Mouse (Mus musculus): Measurements from ENCODE around the gene Prdm12.

The Prdm12 gene

DNA sequence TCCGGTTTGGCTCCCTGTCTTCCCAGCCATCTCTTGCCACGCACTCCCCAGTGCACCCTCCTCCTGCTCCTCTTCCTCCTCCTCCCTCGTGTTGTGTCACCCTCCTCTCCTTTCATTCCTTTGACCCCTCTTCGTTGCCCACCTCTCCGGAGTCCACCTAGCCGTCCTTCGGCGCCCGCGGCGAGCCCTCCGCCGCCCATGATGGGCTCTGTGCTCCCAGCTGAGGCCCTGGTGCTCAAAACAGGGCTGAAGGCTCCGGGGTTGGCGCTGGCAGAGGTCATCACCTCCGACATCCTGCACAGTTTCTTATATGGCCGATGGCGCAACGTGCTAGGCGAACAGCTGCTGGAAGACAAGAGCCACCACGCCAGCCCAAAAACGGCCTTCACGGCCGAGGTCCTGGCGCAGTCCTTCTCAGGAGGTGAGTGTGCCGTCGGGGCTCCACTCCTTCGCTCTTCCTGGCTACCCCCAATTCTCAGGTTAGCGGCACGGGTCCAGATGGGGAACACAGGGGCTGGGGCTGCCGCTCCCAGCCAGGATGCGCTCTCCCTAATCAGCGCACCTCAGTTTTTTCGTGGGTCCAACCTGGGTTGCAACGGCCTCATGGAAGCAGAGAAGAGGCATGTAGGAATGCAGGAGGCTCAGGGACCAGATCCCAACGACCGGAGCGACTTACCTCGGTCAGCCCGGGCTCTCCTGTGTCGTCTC, at the start of gene Prdm12:
Prdm12 (plus strand) TSS at position 137 of the 708 bp plus-strand sequence.
- in situ Hi-C loops (cut with MboI; ENCODE audit: unreplicated experiment in 2 of 2) = loop anchor here in 1 of 2 experiments (25.0 kb wide), 1 partner anchor 778 kb away; no protein-coding TSS in a partner anchor

DNA sequence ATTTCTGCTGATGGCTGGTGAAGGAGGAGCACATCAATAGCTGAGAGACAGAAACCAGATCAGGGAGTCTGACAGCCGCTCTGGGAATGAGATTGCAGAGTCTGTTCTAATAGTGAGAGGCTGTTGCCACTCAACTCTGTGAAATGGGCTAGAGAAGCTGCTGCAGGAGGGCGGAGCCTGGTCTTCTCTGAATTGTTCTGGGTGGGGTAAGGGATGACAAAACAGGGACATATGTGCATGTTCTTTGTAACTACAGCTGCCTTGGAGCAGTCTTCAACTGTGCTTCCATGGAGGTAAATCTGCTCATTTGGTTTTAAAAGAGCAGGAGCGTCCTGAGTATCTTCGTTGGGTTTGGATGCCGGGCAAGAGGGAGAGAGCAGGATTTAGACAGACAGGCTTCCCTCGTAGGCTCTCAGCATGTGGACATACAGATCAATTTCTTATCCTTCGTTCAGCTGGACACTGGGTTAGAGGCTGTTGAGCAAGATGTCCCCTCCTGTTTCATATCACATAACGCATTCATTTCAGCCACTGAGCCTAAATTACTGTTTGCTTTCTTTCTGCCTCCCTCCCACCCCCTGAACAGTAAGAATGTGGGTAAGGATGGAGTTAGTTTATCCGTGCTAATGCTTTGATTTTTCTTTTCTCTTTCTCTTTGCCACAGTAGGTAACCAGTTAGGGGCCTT, 47.9 kb upstream of the Prdm12 start:
- in situ Hi-C loops (cut with MboI; ENCODE audit: unreplicated experiment in 2 of 2) = no loop called here

- in situ Hi-C loops (cut with MboI; ENCODE audit: unreplicated experiment in 2 of 2) = loop anchor here in 1 of 2 experiments (25.0 kb wide), 1 partner anchor 1595 kb away; no protein-coding TSS in a partner anchor
These were observed 32.3 kb upstream of the Prdm12 start for GRCm38 (mm10) chr2:31607555-31607954.

DNA sequence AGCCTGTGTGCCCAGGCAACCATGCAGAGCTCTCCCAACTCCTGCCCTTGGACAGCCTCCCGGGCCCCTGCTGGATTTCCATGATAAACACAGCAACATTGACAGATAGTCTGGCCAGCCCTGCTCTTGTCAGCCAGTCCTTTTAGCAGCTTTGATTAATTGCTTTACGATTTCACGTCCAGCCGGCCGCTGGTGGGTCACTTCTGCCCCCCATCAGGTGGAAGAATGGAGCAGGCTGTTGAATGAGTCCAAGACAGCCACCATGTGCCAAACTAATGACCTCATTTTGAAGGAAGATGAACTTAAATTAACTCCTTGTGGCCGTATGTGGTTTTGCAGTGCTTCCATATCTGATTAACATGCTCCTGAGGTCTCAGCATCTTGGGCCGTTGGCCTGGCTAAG, 30.0 kb upstream of the Prdm12 start:
- in situ Hi-C loops (cut with MboI; ENCODE audit: unreplicated experiment in 2 of 2) = loop anchor here in 1 of 2 experiments (25.0 kb wide), 1 partner anchor 1598 kb away; no protein-coding TSS in a partner anchor

DNA sequence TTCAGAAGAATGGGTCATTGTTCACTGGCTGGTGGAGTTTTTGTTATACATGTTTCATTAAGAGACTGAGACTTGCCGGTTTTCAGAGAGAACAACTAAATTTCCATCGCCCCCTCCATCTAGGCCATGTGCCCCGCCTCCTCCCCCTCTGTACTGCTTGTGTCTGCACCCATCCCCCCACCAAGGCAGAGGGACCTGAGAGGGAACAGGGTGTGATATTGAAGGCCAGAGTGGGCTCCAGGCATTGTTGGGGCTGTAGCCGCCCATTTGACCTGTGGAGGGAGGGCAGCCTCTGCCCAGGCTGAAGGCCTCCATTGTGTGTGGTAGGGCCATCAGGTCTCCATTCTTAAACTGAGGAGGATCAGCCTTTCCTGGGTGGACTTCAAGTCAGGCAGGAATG, 28.9 kb upstream of the Prdm12 start:
- in situ Hi-C loops (cut with MboI; ENCODE audit: unreplicated experiment in 2 of 2) = loop anchor here in 1 of 2 experiments (25.0 kb wide), 1 partner anchor 1599 kb away; no protein-coding TSS in a partner anchor

DNA sequence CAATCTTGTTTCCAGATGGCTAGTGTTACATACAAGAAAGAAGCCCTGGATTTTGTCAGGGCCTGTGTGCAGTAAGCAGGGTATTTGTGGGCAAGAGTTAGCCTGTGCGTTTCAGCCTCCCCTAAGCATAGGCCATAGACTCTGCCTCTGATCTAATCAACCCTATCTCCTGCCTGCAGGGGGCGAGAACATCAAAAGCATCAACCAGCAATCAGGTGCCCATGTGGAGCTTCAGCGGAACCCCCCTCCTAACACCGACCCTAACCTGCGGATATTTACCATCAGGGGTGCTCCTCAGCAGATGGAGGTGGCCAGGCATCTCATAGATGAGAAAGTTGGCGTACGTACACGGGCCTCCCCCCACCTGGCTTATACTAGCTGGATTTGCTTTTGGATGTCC, 28.4 kb upstream of the Prdm12 start:
- in situ Hi-C loops (cut with MboI; ENCODE audit: unreplicated experiment in 2 of 2) = loop anchor here in 1 of 2 experiments (25.0 kb wide), 1 partner anchor 1599 kb away; no protein-coding TSS in a partner anchor

GRCm38 (mm10) chr2:31612627-31613026, 27.2 kb upstream of the Prdm12 start:
- in situ Hi-C loops (cut with MboI; ENCODE audit: unreplicated experiment in 2 of 2) = loop anchor here in 1 of 2 experiments (25.0 kb wide), 1 partner anchor 1600 kb away; no protein-coding TSS in a partner anchor

- in situ Hi-C loops (cut with MboI; ENCODE audit: unreplicated experiment in 2 of 2) = loop anchor here in 1 of 2 experiments (25.0 kb wide), 1 partner anchor 1601 kb away; no protein-coding TSS in a partner anchor
These were observed 26.1 kb upstream of the Prdm12 start for GRCm38 (mm10) chr2:31613781-31614180.

GRCm38 (mm10) chr2:31618484-31619161, 21.2 kb upstream of the Prdm12 start:
- in situ Hi-C loops (cut with MboI; ENCODE audit: unreplicated experiment in 2 of 2) = loop anchor here in 1 of 2 experiments (25.0 kb wide), 1 partner anchor 1606 kb away; no protein-coding TSS in a partner anchor

DNA sequence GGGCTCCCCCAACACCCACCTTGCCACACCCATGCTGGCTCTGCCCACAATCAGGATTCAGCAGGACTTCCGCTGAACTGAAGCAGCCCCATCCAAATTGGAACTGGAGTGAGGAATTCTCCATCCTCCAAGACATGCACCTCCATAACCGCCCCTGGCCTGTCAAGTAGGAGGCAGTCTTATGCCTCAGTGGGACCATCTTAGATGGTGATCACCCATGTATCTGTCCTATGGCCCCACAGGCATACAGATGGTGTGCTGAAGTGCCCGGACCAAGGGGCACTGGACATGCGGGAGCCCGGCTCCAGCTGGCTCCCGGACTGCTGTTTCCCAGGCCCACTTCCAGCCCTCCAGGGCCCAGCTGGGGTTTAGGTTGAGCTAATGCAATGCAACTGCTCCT, 20.6 kb upstream of the Prdm12 start:
- in situ Hi-C loops (cut with MboI; ENCODE audit: unreplicated experiment in 2 of 2) = loop anchor here in 1 of 2 experiments (25.0 kb wide), 1 partner anchor 1607 kb away; no protein-coding TSS in a partner anchor

DNA sequence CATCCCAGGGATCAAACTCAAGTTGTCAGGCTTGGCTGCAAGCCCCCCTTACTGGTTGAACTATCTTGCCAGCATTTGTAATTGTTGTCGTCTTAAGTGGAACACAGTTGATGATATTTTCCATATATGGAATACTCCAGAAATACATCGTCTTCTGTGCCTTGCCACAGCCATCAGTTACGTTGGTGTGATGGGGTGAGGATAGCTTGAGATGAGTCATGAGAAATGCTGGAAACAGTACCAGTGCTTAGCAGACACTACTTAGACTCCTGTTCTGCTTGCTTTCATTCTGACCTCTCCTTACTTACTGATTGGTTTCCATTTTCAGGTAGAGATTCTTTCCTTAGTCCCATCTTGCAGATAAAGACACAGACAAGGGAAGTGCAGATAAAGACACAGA, 6.3 kb upstream of the Prdm12 start:
- in situ Hi-C loops (cut with MboI; ENCODE audit: unreplicated experiment in 2 of 2) = loop anchor here in 1 of 2 experiments (25.0 kb wide), 1 partner anchor 771 kb away; no protein-coding TSS in a partner anchor

- in situ Hi-C loops (cut with MboI; ENCODE audit: unreplicated experiment in 2 of 2) = loop anchor here in 1 of 2 experiments (25.0 kb wide), 1 partner anchor 773 kb away; no protein-coding TSS in a partner anchor
These were observed 4.3 kb upstream of the Prdm12 start for GRCm38 (mm10) chr2:31635281-31636137.

DNA sequence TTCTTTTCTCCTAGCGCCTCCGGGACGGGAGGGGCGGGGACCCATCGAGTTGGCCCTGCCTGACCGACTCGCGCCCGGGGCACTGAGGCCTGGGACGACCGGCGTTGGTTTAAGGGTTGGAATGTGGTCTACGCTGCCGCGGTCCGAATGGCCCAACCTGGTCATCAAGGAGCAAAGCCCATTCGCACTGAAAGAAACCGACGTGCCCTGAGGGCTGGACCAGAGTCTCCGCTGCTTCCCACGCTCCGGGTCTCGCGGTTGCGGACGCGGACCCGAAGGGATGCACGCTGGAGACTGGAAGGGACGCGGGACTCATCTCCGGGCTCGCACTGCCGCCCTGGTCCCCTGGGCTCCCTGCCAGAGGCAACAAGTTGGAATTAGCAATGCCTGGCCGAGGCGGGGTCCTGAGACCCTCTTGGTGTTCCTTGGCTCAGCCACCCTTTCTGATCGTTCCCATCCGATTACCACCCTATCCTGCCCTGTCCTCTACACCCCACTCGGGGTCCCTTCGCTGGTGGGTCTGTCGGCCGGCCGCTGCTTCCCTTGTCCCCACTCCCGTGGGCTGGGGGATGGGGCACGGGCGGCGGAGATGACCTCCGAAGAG, 3.6 kb upstream of the Prdm12 start:
- in situ Hi-C loops (cut with MboI; ENCODE audit: unreplicated experiment in 2 of 2) = loop anchor here in 1 of 2 experiments (25.0 kb wide), 1 partner anchor 774 kb away; no protein-coding TSS in a partner anchor

- in situ Hi-C loops (cut with MboI; ENCODE audit: unreplicated experiment in 2 of 2) = loop anchor here in 1 of 2 experiments (25.0 kb wide), 1 partner anchor 774 kb away; no protein-coding TSS in a partner anchor
These were observed 3.1 kb upstream of the Prdm12 start for GRCm38 (mm10) chr2:31636742-31637141.

GRCm38 (mm10) chr2:31637311-31637710, 2.5 kb upstream of the Prdm12 start:
- in situ Hi-C loops (cut with MboI; ENCODE audit: unreplicated experiment in 2 of 2) = loop anchor here in 1 of 2 experiments (25.0 kb wide), 1 partner anchor 775 kb away; no protein-coding TSS in a partner anchor

DNA sequence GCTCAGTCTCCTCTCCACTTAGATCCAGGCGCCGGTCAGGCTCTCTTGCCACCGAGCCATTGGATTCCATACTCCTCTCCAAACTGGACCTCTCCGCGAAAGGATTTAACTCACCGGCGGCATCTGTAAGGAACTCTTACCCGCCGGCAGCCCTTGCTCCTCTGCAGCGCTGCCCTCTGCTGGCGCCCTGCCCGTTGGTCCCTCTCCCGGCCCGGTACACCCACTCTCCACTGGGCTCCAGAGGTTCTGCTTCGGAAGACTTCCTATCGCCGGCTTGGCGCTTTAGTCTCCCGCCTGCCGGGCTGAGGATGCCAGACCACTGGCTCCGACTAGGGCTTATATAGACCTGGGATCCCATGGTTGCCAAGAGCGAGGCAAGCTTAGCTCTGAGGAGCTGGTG, 2.0 kb upstream of the Prdm12 start:
- in situ Hi-C loops (cut with MboI; ENCODE audit: unreplicated experiment in 2 of 2) = loop anchor here in 1 of 2 experiments (25.0 kb wide), 1 partner anchor 776 kb away; no protein-coding TSS in a partner anchor

- in situ Hi-C loops (cut with MboI; ENCODE audit: unreplicated experiment in 2 of 2) = loop anchor here in 1 of 2 experiments (25.0 kb wide), 1 partner anchor 777 kb away; no protein-coding TSS in a partner anchor
These were observed 1.0 kb upstream of the Prdm12 start for GRCm38 (mm10) chr2:31638581-31639465.

GRCm38 (mm10) chr2:31639466-31639760, 424 bp upstream of the Prdm12 start:
- in situ Hi-C loops (cut with MboI; ENCODE audit: unreplicated experiment in 2 of 2) = loop anchor here in 1 of 2 experiments (25.0 kb wide), 1 partner anchor 777 kb away; no protein-coding TSS in a partner anchor

Data from v-Abl transformed pro-B cells (cell line).